Mouse (Mus musculus) thymus, adult 2 months (tissue): ENCODE data around the gene Sugct.

Experiments used
- CTCF ChIP-seq: fragments of 200-500 bp; IDR thresholded peaks from 2 replicates; pipeline ENCODE4 v1.5.1; 2012; ENCODE audit warnings: mild to moderate bottlenecking, control low read depth, low read length, moderate library complexity, borderline replicate concordance; ENCODE audit not compliant: control insufficient read depth, poor library complexity, insufficient read depth; ENCODE audit errors: extremely low read depth
- POLR2A ChIP-seq: fragments of 200-500 bp; IDR thresholded peaks from 2 replicates; pipeline ENCODE4 v1.6.1; 2012; ENCODE audit warnings: mild to moderate bottlenecking, low read length, control low read depth, moderate library complexity; ENCODE audit not compliant: control insufficient read depth, poor library complexity, insufficient read depth; ENCODE audit errors: extremely low read depth

DNA sequence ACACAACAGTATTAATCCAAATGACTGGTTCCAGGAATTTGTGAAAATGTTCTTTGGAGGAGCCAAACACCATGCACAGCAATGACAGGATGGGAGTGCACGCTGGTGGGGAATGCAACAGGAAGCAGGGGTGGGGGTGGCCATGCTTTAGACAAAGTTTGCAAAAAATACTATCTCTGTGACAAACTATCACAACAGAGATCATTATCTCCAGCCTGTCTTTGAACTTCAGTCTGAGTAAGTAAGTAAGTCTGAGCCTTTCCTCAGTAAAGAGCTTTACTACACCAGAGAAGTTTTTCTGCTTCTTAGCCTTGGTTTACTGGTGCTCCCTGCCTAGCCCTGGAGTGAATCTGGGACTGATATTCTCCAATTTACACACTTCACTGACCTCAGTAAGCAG is 664.6 kb downstream of the Sugct start:
- TF ChIP-seq POLR2A, result no peak
- TF ChIP-seq CTCF, result no peak
